Mouse (Mus musculus): ENCODE data around the gene Lrrc10b. TPM values are rescaled to one million over a fixed set of nuclear protein-coding genes. Genes with fewer than 3 reads are reported as not detected.

Gene Lrrc10b
- total and polyA plus RNA-seq, 3 experiments, result not detected

- Histone ChIP-seq H3K27ac (ENCODE audit: insufficient read depth, low read depth) (no peak overlapping the region), H3K27me3 (replicated peaks) (no peaks in the 10 kb centered on the region), H3K4me1 (ENCODE audit: control insufficient read depth in 1 of 2, insufficient read depth in 2 of 2) (no peaks in the 10 kb centered on the region), H3K36me3 (replicated peaks in 1 of 2; ENCODE audit: control insufficient read depth in 1 of 2, insufficient read depth in 1 of 2, low read length in 1 of 2) (peaks cover 40 to 85% of the 10 kb centered on the region in 2 experiments), H3K9me3 (replicated peaks; ENCODE audit: low read length) (no peaks in the 10 kb centered on the region), H3K79me2 (replicated peaks; ENCODE audit: control insufficient read depth, extremely low read depth, insufficient read depth, poor library complexity, severe bottlenecking) (no peaks in the 10 kb centered on the region), H3K4me2 (ENCODE audit: insufficient read depth, low read depth, poor library complexity, severe bottlenecking) (no peak overlapping the region), H3K4me3 (replicated peaks in 1 of 3; ENCODE audit: low read depth in 2 of 3, low read length in 2 of 3, poor library complexity in 1 of 3) (no peak overlapping the region), H3K9ac (ENCODE audit: insufficient read depth, low read depth) (no peak overlapping the region)
- TF ChIP-seq EP300 (IDR thresholded peaks at IDR 0.05; ENCODE audit: low read length) (no peak), JUND (conservative IDR thresholded peaks at IDR 0.05; ENCODE audit: low read depth, low read length) (no peak), HCFC1 (IDR thresholded peaks at IDR 0.05; ENCODE audit: low read depth, low read length) (no peak)
- dilution Hi-C loops (cut with MboI; ENCODE audit: extremely low pct_ligation_motif_present, extremely low pct_unique_long_range_greater_than_20kb, low sequenced_read_pairs) (no loop called here), in situ Hi-C loops (cut with MboI; ENCODE audit: low pct_ligation_motif_present, low pct_unique_long_range_greater_than_20kb, low sequenced_read_pairs) (no loop called here)
- DNase-seq (ENCODE audit: extremely low read depth), result no peak
These were observed 39.7 kb upstream of the Lrrc10b start for GRCm38 (mm10) chr19:10496976-10497375.

GRCm38 (mm10) chr19:10495670-10496069, 38.4 kb upstream of the Lrrc10b start:
- Histone ChIP-seq H3K9me3 (replicated peaks; ENCODE audit: low read length) (no peaks in the 10 kb centered on the region), H3K27ac (ENCODE audit: insufficient read depth, low read depth) (no peak overlapping the region), H3K4me3 (replicated peaks in 1 of 3; ENCODE audit: low read depth in 2 of 3, low read length in 2 of 3, poor library complexity in 1 of 3) (no peak overlapping the region), H3K36me3 (replicated peaks in 1 of 2; ENCODE audit: control insufficient read depth in 1 of 2, insufficient read depth in 1 of 2, low read length in 1 of 2) (peaks cover 28 to 72% of the 10 kb centered on the region in 2 experiments), H3K4me1 (ENCODE audit: control insufficient read depth in 1 of 2, insufficient read depth in 2 of 2) (no peaks in the 10 kb centered on the region), H3K4me2 (ENCODE audit: insufficient read depth, low read depth, poor library complexity, severe bottlenecking) (no peak overlapping the region), H3K9ac (ENCODE audit: insufficient read depth, low read depth) (no peak overlapping the region), H3K27me3 (replicated peaks) (no peaks in the 10 kb centered on the region), H3K79me2 (replicated peaks; ENCODE audit: control insufficient read depth, extremely low read depth, insufficient read depth, poor library complexity, severe bottlenecking) (no peaks in the 10 kb centered on the region)
- no peak for DNase-seq (ENCODE audit: extremely low read depth)
- TF ChIP-seq SIN3A (IDR thresholded peaks at IDR 0.05; ENCODE audit: low read length), result no peak
- TF ChIP-seq MEF2A (IDR thresholded peaks at IDR 0.05; ENCODE audit: borderline replicate concordance, low read depth, low read length), result no peak
- no peak for TF ChIP-seq MAFK (IDR thresholded peaks at IDR 0.05; ENCODE audit: insufficient replicate concordance, low read length)
- no peak for TF ChIP-seq MXI1 (IDR thresholded peaks at IDR 0.05; ENCODE audit: low read depth, low read length)
- no peak for TF ChIP-seq ZC3H11A (IDR thresholded peaks at IDR 0.05; ENCODE audit: low read depth, low read length)
- no peak for TF ChIP-seq TBP (conservative IDR thresholded peaks at IDR 0.05; ENCODE audit: low read depth, low read length)
- no peak for TF ChIP-seq ETS1 (conservative IDR thresholded peaks at IDR 0.05; ENCODE audit: low read depth, low read length)
- no peak for TF ChIP-seq PAX5 (IDR thresholded peaks at IDR 0.05; ENCODE audit: low read length)
- TF ChIP-seq ZKSCAN1 (IDR thresholded peaks at IDR 0.05; ENCODE audit: borderline replicate concordance, low read depth, low read length), result no peak
- no peak for TF ChIP-seq USF2 (conservative IDR thresholded peaks at IDR 0.05; ENCODE audit: low read depth, low read length)
- dilution Hi-C loops (cut with MboI; ENCODE audit: extremely low pct_ligation_motif_present, extremely low pct_unique_long_range_greater_than_20kb, low sequenced_read_pairs) (no loop called here), in situ Hi-C loops (cut with MboI; ENCODE audit: low pct_ligation_motif_present, low pct_unique_long_range_greater_than_20kb, low sequenced_read_pairs) (no loop called here)

DNA sequence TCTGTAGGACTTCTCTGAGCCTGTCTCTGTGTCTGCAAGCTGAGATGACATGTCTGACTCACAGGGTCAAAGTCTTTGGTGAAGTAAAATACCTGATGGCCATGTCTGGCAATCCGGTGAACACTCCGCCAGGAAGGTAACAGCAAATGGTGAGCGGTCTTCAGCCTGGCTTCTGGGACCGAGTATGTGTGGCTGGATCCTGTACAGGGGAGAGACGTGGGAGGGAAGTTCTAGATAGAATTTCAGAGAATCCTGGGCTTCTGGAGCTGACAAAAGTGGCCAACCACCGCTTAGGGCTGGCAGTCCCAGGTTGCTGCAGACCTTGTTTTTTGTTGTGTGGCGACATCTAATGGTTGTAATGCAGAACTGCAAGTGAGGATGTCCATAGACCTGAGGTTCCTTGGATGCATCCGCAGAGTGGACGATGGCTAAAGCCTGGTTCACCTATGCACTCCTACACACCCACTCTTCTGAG, 29.0 kb upstream of the Lrrc10b start:
- Histone ChIP-seq H3K4me1 (ENCODE audit: control insufficient read depth in 1 of 2, insufficient read depth in 2 of 2) (peaks cover 3 to 13% of the 10 kb centered on the region in 2 experiments), H3K27me3 (replicated peaks) (no peaks in the 10 kb centered on the region), H3K79me2 (replicated peaks; ENCODE audit: control insufficient read depth, extremely low read depth, insufficient read depth, poor library complexity, severe bottlenecking) (no peaks in the 10 kb centered on the region), H3K36me3 (replicated peaks in 1 of 2; ENCODE audit: control insufficient read depth in 1 of 2, insufficient read depth in 1 of 2, low read length in 1 of 2) (no peaks in the 10 kb centered on the region), H3K4me2 (ENCODE audit: insufficient read depth, low read depth, poor library complexity, severe bottlenecking) (no peak overlapping the region), H3K9ac (ENCODE audit: insufficient read depth, low read depth) (no peak overlapping the region), H3K4me3 (replicated peaks in 1 of 3; ENCODE audit: low read depth in 2 of 3, low read length in 2 of 3, poor library complexity in 1 of 3) (no peak overlapping the region), H3K27ac (ENCODE audit: insufficient read depth, low read depth) (no peak overlapping the region), H3K9me3 (replicated peaks; ENCODE audit: low read length) (no peaks in the 10 kb centered on the region)
- TF ChIP-seq CTCF (conservative IDR thresholded peaks at IDR 0.05 in 1 of 2, IDR thresholded peaks at IDR 0.05 in 1 of 2; ENCODE audit: low read depth in 2 of 2, low read length in 2 of 2) (peak; percentile 95 to 96), ZC3H11A (IDR thresholded peaks at IDR 0.05; ENCODE audit: low read depth, low read length) (peak; percentile 73), SMC3 (IDR thresholded peaks at IDR 0.05; ENCODE audit: low read depth, low read length) (peak; percentile 94), JUN (IDR thresholded peaks at IDR 0.05; ENCODE audit: insufficient read depth, low read depth, low read length) (no peak), RAD21 (IDR thresholded peaks at IDR 0.05; ENCODE audit: low read depth, low read length) (peak; percentile 93), EP300 (IDR thresholded peaks at IDR 0.05; ENCODE audit: low read length) (no peak), TBP (conservative IDR thresholded peaks at IDR 0.05; ENCODE audit: low read depth, low read length) (no peak), KAT2A (IDR thresholded peaks at IDR 0.05; ENCODE audit: insufficient replicate concordance, low read length) (no peak), IRF4 (IDR thresholded peaks at IDR 0.05; ENCODE audit: low read depth, low read length) (no peak), PAX5 (IDR thresholded peaks at IDR 0.05; ENCODE audit: low read length) (no peak)
- DNase-seq (ENCODE audit: extremely low read depth), result peak; percentile 59
- dilution Hi-C loops (cut with MboI; ENCODE audit: extremely low pct_ligation_motif_present, extremely low pct_unique_long_range_greater_than_20kb, low sequenced_read_pairs) (no loop called here), in situ Hi-C loops (cut with MboI; ENCODE audit: low pct_ligation_motif_present, low pct_unique_long_range_greater_than_20kb, low sequenced_read_pairs) (loop anchor here (5.0 kb wide), 1 partner anchor 34 kb away; no protein-coding TSS in a partner anchor)

Data from CH12.LX (cell line).